Mouse (Mus musculus) left cerebral cortex, adult 2 months (tissue): ENCODE measurements around the gene D630023F18Rik. TPM values are rescaled to one million over a fixed set of nuclear protein-coding genes. Genes with fewer than 3 reads are reported as not detected.

Source experiments
- DNase-seq, 2 experiments: peaks; one replicate each; pipeline ENCODE4 v3.0.0; 2021 to 2022; ENCODE audit warnings: low spot score in 2 of 2, mixed read lengths in 1 of 2; ENCODE audit errors: extremely low spot score in 1 of 2
- H3K27ac ChIP-seq: fragments of 200-600 bp; 2 replicates; pipeline ENCODE4 v1.8.1; 2022
- H3K4me3 ChIP-seq: fragments of 200-600 bp; 2 replicates; pipeline ENCODE4 v1.8.1; 2022
- CTCF ChIP-seq: fragments of 200-600 bp; IDR thresholded peaks from 2 replicates; pipeline ENCODE4 v1.8.1; 2022; ENCODE audit warnings: antibody characterized with exemption, mild to moderate bottlenecking, moderate library complexity
- intact Hi-C: fragments of 180-260 bp; cut with DNase I; formaldehyde crosslinking; loops from one replicate; pipeline ENCODE4 v1.15.1; 2025
- total RNA-seq, 2 experiments: library from RNA; stranded (reverse); gene quantifications; 2 replicates each; pipeline ENCODE4 v1.2.3; 2021

Gene D630023F18Rik
- total RNA-seq, 2 experiments from 2014 or later, result 6.0 to 6.6 TPM

DNA sequence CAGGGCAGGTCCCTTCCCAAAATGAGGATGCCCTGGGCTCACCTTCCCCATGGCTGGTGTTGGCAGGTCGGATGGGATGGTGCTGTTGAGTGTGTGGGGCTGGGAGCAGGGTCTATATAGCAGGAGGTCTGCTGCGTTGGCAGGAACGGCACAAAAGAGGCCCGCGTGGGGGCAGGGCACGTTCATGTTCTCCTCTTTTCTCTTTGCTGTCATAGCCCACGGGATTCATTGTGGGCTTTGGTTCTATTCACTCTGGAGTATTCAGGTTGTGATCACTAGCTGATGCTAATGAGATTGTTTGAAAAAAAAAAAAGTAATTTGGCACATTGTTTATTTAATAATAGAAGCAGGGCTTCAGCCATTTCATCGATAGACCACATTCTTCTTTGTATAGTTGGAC lies 59.7 kb downstream of the D630023F18Rik start, which contains the start of gene Crygd:
Gene Crygd (minus strand): TSS at position 101 of the 400 bp plus-strand sequence.
- no peak for DNase-seq
- no peak for TF ChIP-seq CTCF
- Histone ChIP-seq H3K4me3 (no peak within 1 kb of the TSS), H3K27ac (no peak within 1 kb of the TSS)
- intact Hi-C loops, result no loop called here

Other genes starting within 250 kb of the D630023F18Rik start
- gene Plekhm3, start 166.4 kb downstream of the D630023F18Rik start, total RNA-seq, result 10 to 100 TPM; 40.4 to 41.8 TPM
- gene Akr1cl, start 90.5 kb downstream of the D630023F18Rik start, total RNA-seq, result not detected
- not detected for gene Cryge, start 72.1 kb downstream of the D630023F18Rik start, total RNA-seq
- gene Crygd, start 59.8 kb downstream of the D630023F18Rik start, total RNA-seq, result not detected
- not detected for gene Crygc, start 49.5 kb downstream of the D630023F18Rik start, total RNA-seq
- not detected for gene Crygb, start 40.9 kb downstream of the D630023F18Rik start, total RNA-seq
- 1 to 10 TPM in 1 of 2 experiments, under 1 TPM in 1; 0.61 to 1.0 TPM for gene Cryga, start 19.8 kb downstream of the D630023F18Rik start, total RNA-seq
- gene Gm28845, start 3.7 kb downstream of the D630023F18Rik start, total RNA-seq, result under 1 TPM in 1 of 2 experiments, not detected in 1; 0.54 TPM
- 10 to 100 TPM; 34.4 to 40.7 TPM for gene Idh1, start 63.3 kb upstream of the D630023F18Rik start, total RNA-seq
- gene Pikfyve, start 63.5 kb upstream of the D630023F18Rik start, total RNA-seq, result 10 to 100 TPM; 48.3 to 51.7 TPM
- 1 to 10 TPM; 1.4 to 1.8 TPM for gene Pth2r, start 158.8 kb upstream of the D630023F18Rik start, total RNA-seq